Mouse (Mus musculus): ENCODE results near the gene Msh3. TPM values are rescaled to one million over a fixed set of nuclear protein-coding genes. Genes with fewer than 3 reads are reported as not detected.

Gene Msh3
- polyA plus RNA-seq, 1 experiment, result 5.4 TPM

DNA sequence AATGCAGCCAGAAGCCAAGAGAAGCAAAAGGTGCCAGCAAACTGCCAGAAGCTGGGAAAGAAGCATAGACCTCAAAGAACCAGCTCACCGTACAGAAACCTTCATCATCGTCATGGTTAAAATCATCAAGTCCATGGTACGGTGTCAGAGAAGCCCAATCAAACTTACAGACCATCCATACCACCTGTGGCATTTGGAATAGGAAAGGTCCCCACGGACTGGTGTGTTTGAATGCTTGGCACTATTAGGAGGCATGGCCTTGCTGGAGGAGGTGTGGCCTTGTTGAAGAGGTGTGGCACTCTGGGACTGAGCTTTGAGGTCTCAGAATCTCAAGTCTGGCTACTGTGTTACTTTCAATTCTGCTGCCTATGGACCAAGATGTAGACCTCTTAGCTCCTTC lies 58.3 kb downstream of the Msh3 start:
- no peak overlapping the region for H3K4me3 ChIP-seq (ENCODE audit: insufficient read depth, poor library complexity, severe bottlenecking)
- H3K36me3 ChIP-seq (ENCODE audit: control insufficient read depth, insufficient read depth), result no peaks in the 10 kb centered on the region
- no peak for TF ChIP-seq MYOD1 (IDR thresholded peaks at IDR 0.05; ENCODE audit: control insufficient read depth, insufficient read length, low read depth)
- no peak for TF ChIP-seq USF1 (IDR thresholded peaks at IDR 0.05; ENCODE audit: low read depth)
- TF ChIP-seq CEBPB (IDR thresholded peaks at IDR 0.05; ENCODE audit: low read depth), result no peak
- TF ChIP-seq CTCF (IDR thresholded peaks at IDR 0.05; ENCODE audit: control insufficient read depth, insufficient read depth, insufficient read length), result no peak
- no peak for TF ChIP-seq FOSL1 (IDR thresholded peaks at IDR 0.05; ENCODE audit: insufficient read depth, low read length, poor library complexity, severe bottlenecking)
- no peak for TF ChIP-seq MAX (IDR thresholded peaks at IDR 0.05)
- TF ChIP-seq MYOG (IDR thresholded peaks at IDR 0.05; ENCODE audit: control insufficient read depth, extremely low read depth, insufficient read length), result no peak
- H3K27me3 ChIP-seq (ENCODE audit: control insufficient read depth, insufficient read depth, insufficient read length), result no peaks in the 10 kb centered on the region
- no peaks in the 10 kb centered on the region for H3K79me3 ChIP-seq (ENCODE audit: low read depth)
- no peaks in the 10 kb centered on the region for H3K79me2 ChIP-seq (ENCODE audit: control insufficient read depth, insufficient read depth)
- H3ac ChIP-seq (ENCODE audit: control insufficient read depth, insufficient read length, low read depth), result no peak overlapping the region

DNA sequence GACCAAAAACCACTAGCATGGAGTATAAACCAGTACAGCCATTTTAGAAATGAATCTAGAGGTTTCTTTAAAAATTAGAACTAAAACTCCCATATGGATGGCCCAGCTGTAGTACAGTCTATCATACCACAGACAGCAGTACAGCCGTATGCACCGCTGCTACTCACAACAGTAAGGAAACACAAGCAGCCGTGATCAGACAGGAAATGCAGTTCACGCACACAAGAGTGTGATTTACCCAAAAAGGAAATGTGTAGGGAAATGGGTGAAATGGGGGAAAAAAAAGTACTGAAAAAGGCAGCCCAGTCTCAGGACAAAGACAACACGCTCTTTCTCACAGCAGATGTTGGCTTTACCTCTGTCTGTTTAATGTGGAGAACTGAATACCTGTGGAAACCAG lies 60.9 kb downstream of the Msh3 start:
- Histone ChIP-seq H3K36me3 (ENCODE audit: control insufficient read depth, insufficient read depth) (no peaks in the 10 kb centered on the region), H3K79me2 (ENCODE audit: control insufficient read depth, insufficient read depth) (no peaks in the 10 kb centered on the region), H3ac (ENCODE audit: control insufficient read depth, insufficient read length, low read depth) (no peak overlapping the region), H3K4me3 (ENCODE audit: insufficient read depth, poor library complexity, severe bottlenecking) (no peak overlapping the region), H3K27me3 (ENCODE audit: control insufficient read depth, insufficient read depth, insufficient read length) (no peaks in the 10 kb centered on the region), H3K79me3 (ENCODE audit: low read depth) (no peaks in the 10 kb centered on the region)
- TF ChIP-seq USF1 (IDR thresholded peaks at IDR 0.05; ENCODE audit: low read depth) (no peak), CTCF (IDR thresholded peaks at IDR 0.05; ENCODE audit: control insufficient read depth, insufficient read depth, insufficient read length) (no peak), MAX (IDR thresholded peaks at IDR 0.05) (no peak), MYOG (IDR thresholded peaks at IDR 0.05; ENCODE audit: control insufficient read depth, extremely low read depth, insufficient read length) (no peak), FOSL1 (IDR thresholded peaks at IDR 0.05; ENCODE audit: insufficient read depth, low read length, poor library complexity, severe bottlenecking) (no peak), MYOD1 (IDR thresholded peaks at IDR 0.05; ENCODE audit: control insufficient read depth, insufficient read length, low read depth) (no peak), CEBPB (IDR thresholded peaks at IDR 0.05; ENCODE audit: low read depth) (no peak)

DNA sequence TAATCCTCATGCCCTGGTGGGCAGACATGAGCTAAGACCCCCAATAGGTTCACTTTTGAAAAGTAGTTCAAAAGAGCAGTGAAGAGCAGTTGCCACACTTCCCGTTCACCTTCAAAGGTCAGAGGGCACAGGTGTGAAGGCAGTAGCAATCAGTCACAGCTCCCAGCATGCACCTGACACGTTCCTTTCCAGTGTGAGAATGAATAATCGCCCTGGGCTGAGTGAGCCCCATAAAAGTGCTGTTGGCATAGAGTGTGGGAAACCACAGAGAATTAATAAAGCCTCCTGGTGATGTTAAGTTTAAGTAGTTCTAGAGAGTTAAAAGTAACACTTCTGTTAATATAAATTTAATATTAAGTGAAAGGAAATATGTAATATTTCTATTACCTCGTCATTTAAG lies 63.2 kb downstream of the Msh3 start:
- no peaks in the 10 kb centered on the region for H3K79me3 ChIP-seq (ENCODE audit: low read depth)
- no peaks in the 10 kb centered on the region for H3K36me3 ChIP-seq (ENCODE audit: control insufficient read depth, insufficient read depth)
- H3ac ChIP-seq (ENCODE audit: control insufficient read depth, insufficient read length, low read depth), result no peak overlapping the region

DNA sequence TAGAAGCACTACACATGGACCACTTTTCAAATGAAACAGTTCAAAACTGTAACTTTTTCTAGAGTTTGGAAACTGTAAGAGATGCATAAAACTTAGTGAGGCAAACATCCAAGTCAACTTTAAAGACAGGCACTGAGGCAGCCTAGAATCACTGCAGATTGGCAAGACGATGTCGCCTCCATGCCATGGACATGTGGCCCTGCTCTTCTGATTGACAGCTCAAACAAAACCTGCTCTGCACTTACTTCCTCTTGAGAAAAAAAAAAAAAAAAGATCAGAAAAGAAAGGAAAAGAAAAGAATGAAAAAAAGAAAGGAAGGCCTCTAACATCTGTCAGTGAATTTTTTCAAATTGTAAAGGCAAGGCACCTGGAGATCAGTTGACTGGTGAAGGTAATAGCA lies 77.8 kb downstream of the Msh3 start:
- no peaks in the 10 kb centered on the region for H3K79me2 ChIP-seq (ENCODE audit: control insufficient read depth, insufficient read depth)
- TF ChIP-seq CTCF (IDR thresholded peaks at IDR 0.05; ENCODE audit: control insufficient read depth, insufficient read depth, insufficient read length), result no peak
- no peak for TF ChIP-seq USF1 (IDR thresholded peaks at IDR 0.05; ENCODE audit: low read depth)
- TF ChIP-seq MAX (IDR thresholded peaks at IDR 0.05), result no peak
- no peak overlapping the region for H3K4me3 ChIP-seq (ENCODE audit: insufficient read depth, poor library complexity, severe bottlenecking)
- H3K27me3 ChIP-seq (ENCODE audit: control insufficient read depth, insufficient read depth, insufficient read length), result no peaks in the 10 kb centered on the region
- peaks cover 5% of the 10 kb centered on the region for H3K36me3 ChIP-seq (ENCODE audit: control insufficient read depth, insufficient read depth)
- H3ac ChIP-seq (ENCODE audit: control insufficient read depth, insufficient read length, low read depth), result no peak overlapping the region
- no peaks in the 10 kb centered on the region for H3K79me3 ChIP-seq (ENCODE audit: low read depth)

More for the DNA sequence above, 63.2 kb downstream of the Msh3 start:
- H3K79me2 ChIP-seq (ENCODE audit: control insufficient read depth, insufficient read depth), result no peaks in the 10 kb centered on the region
- no peaks in the 10 kb centered on the region for H3K27me3 ChIP-seq (ENCODE audit: control insufficient read depth, insufficient read depth, insufficient read length)
- H3K4me3 ChIP-seq (ENCODE audit: insufficient read depth, poor library complexity, severe bottlenecking), result no peak overlapping the region
- TF ChIP-seq MAX (IDR thresholded peaks at IDR 0.05) (no peak), MYOG (IDR thresholded peaks at IDR 0.05; ENCODE audit: control insufficient read depth, extremely low read depth, insufficient read length) (no peak), MYOD1 (IDR thresholded peaks at IDR 0.05; ENCODE audit: control insufficient read depth, insufficient read length, low read depth) (no peak), CEBPB (IDR thresholded peaks at IDR 0.05; ENCODE audit: low read depth) (no peak), FOSL1 (IDR thresholded peaks at IDR 0.05; ENCODE audit: insufficient read depth, low read length, poor library complexity, severe bottlenecking) (no peak), CTCF (IDR thresholded peaks at IDR 0.05; ENCODE audit: control insufficient read depth, insufficient read depth, insufficient read length) (no peak), USF1 (IDR thresholded peaks at IDR 0.05; ENCODE audit: low read depth) (no peak)

DNA sequence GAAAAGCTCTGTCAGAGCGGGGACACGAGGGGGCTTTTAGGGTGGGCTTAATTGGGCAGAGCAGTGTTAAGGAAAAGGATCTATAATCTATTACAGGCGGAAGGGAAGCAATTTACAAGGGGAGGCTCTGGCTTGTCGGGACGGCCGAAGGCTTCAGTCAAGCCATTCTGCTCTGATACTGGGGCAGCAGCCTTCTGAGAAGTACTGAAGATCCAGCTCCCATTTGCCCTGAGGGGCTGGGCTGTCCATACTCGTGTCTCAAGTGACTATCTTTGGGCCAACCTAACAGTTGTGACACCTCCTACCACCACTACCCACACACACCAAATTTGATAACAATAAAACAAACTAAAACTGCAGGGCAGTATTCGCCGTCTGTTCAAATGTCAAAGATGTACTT lies 79.5 kb downstream of the Msh3 start:
- Histone ChIP-seq H3ac (ENCODE audit: control insufficient read depth, insufficient read length, low read depth) (no peak overlapping the region), H3K4me3 (ENCODE audit: insufficient read depth, poor library complexity, severe bottlenecking) (no peak overlapping the region), H3K79me3 (ENCODE audit: low read depth) (no peaks in the 10 kb centered on the region), H3K36me3 (ENCODE audit: control insufficient read depth, insufficient read depth) (peaks cover 5% of the 10 kb centered on the region), H3K27me3 (ENCODE audit: control insufficient read depth, insufficient read depth, insufficient read length) (no peaks in the 10 kb centered on the region), H3K79me2 (ENCODE audit: control insufficient read depth, insufficient read depth) (no peaks in the 10 kb centered on the region)
- TF ChIP-seq MYOG (IDR thresholded peaks at IDR 0.05; ENCODE audit: control insufficient read depth, extremely low read depth, insufficient read length), result no peak
- no peak for TF ChIP-seq MYOD1 (IDR thresholded peaks at IDR 0.05; ENCODE audit: control insufficient read depth, insufficient read length, low read depth)
- no peak for TF ChIP-seq MAX (IDR thresholded peaks at IDR 0.05)
- no peak for TF ChIP-seq USF1 (IDR thresholded peaks at IDR 0.05; ENCODE audit: low read depth)
- no peak for TF ChIP-seq CTCF (IDR thresholded peaks at IDR 0.05; ENCODE audit: control insufficient read depth, insufficient read depth, insufficient read length)
- TF ChIP-seq CEBPB (IDR thresholded peaks at IDR 0.05; ENCODE audit: low read depth), result no peak
- no peak for TF ChIP-seq FOSL1 (IDR thresholded peaks at IDR 0.05; ENCODE audit: insufficient read depth, low read length, poor library complexity, severe bottlenecking)
